Mouse (Mus musculus) neural tube, embryonic 11.5 days (tissue): ENCODE results near the gene Fam228a. TPM values are rescaled to one million over a fixed set of nuclear protein-coding genes. Genes with fewer than 3 reads are reported as not detected.
"Not testable (repeated sequence)": the region's sequence is repeated elsewhere in the genome, so short reads cannot be mapped to it uniquely, and the experiment has no call there.

Source experiments
- ATAC-seq: fragments of 200-750 bp; cut with Nextera tagmentation; 2 replicates; pipeline ENCODE4 v1.8.0; 2017; ENCODE audit warnings: moderate number of reproducible peaks, mild to moderate bottlenecking, moderate TSS enrichment, moderate library complexity; ENCODE audit not compliant: insufficient read depth, low FRiP score, low TSS enrichment
- DNase-seq: peaks from one replicate; pipeline ENCODE4 v3.0.0-alpha.2; 2015; ENCODE audit warnings: low spot score
- H3K27ac ChIP-seq: fragments of 300-500 bp; sonication (generic); 2 replicates; pipeline ENCODE4 v1.5.1; 2014; ENCODE audit warnings: low read depth, mild to moderate bottlenecking, low read length
- H3K27me3 ChIP-seq: fragments of 300-500 bp; sonication (generic); 2 replicates; pipeline ENCODE4 v1.6.1; 2014; ENCODE audit warnings: mild to moderate bottlenecking, low read length, mixed read lengths; ENCODE audit not compliant: control insufficient read depth, insufficient read depth
- H3K36me3 ChIP-seq: fragments of 300-500 bp; sonication (generic); 2 replicates; pipeline ENCODE4 v1.6.1; 2014; ENCODE audit warnings: mild to moderate bottlenecking, low read length, moderate library complexity, mixed read lengths; ENCODE audit not compliant: control insufficient read depth, insufficient read depth
- H3K4me1 ChIP-seq: fragments of 300-500 bp; sonication (generic); 2 replicates; pipeline ENCODE4 v1.6.1; 2014; ENCODE audit warnings: low read length, mixed read lengths; ENCODE audit not compliant: control insufficient read depth, insufficient read depth
- H3K4me2 ChIP-seq: fragments of 300-500 bp; sonication (generic); 2 replicates; pipeline ENCODE4 v1.6.1; 2014; ENCODE audit warnings: low read depth, mild to moderate bottlenecking, moderate library complexity
- H3K4me3 ChIP-seq: fragments of 300-500 bp; sonication (generic); 2 replicates; pipeline ENCODE4 v1.5.1; 2014; ENCODE audit warnings: low read depth, low read length
- H3K9ac ChIP-seq: fragments of 300-500 bp; sonication (generic); 2 replicates; pipeline ENCODE4 v1.6.1; 2014; ENCODE audit warnings: mild to moderate bottlenecking, low read length
- H3K9me3 ChIP-seq: fragments of 300-500 bp; sonication (generic); 2 replicates; pipeline ENCODE4 v1.6.1; 2016; ENCODE audit warnings: low read length; ENCODE audit not compliant: control insufficient read depth
- WGBS: fragments of 180-500 bp; shearing (Covaris S2); extraction: QIAGEN DNeasy Blood & Tissue Kit; methylation state at CpG from one replicate; pipeline ENCODE4 v1.1.7; 2014; 5-methylcytosine and 5-hydroxymethylcytosine counted together
- polyA plus RNA-seq: library from polyadenylated mRNA; unstranded; fragments of >200 nt; fragmentation: Nextera tagmentation; extraction: Ambion mirVana; gene quantifications from 2 replicates; pipeline ENCODE4 v1.2.1, GENCODE M21; 2014

Gene Fam228a
- polyA plus RNA-seq, 1 experiment from 2014 or later, result not detected

- WGBS, result 19% methylated on average over 13 of the region's 13 CpGs
- peak overlapping the region; percentile 90; the same call in 1 of the 2 replicates for H3K27ac ChIP-seq
- peak overlapping the region; percentile 65 for H3K4me3 ChIP-seq
- peak overlapping the region; percentile 60 for H3K4me2 ChIP-seq
- DNase-seq, result no peak
- no peaks in the 10 kb centered on the region for H3K4me1 ChIP-seq
- no peaks in the 10 kb centered on the region for H3K9me3 ChIP-seq
- H3K9ac ChIP-seq, result peak overlapping the region; percentile 88
- peak; percentile 50 for ATAC-seq
- H3K27me3 ChIP-seq, result no peaks in the 10 kb centered on the region
- no peaks in the 10 kb centered on the region for H3K36me3 ChIP-seq
These were observed 31.1 kb upstream of the Fam228a start for GRCm38 (mm10) chr12:4769333-4769723.

GRCm38 (mm10) chr12:4768492-4769332, 30.5 kb upstream of the Fam228a start, which contains the start of the genes Pfn4 and Fam228b:
Gene Pfn4 (plus strand): TSS chr12:4769022.
Gene Fam228b (minus strand): TSS chr12:4769267.
- WGBS, result 5% methylated on average over 57 of the region's 61 CpGs
- H3K27ac ChIP-seq, result peak within 1 kb of the TSS; percentile 90

GRCm38 (mm10) chr12:4757060-4757459, 18.8 kb upstream of the Fam228a start:
- Histone ChIP-seq H3K36me3 (no peaks in the 10 kb centered on the region), H3K9me3 (no peaks in the 10 kb centered on the region), H3K4me1 (no peaks in the 10 kb centered on the region), H3K4me2 (no peak overlapping the region), H3K27me3 (no peaks in the 10 kb centered on the region), H3K9ac (no peak overlapping the region), H3K4me3 (no peak overlapping the region), H3K27ac (no peak overlapping the region)
- DNase-seq (no peak), ATAC-seq (no peak)
- WGBS, result 88% methylated on average over 1 of the region's 1 CpGs

More at GRCm38 (mm10) chr12:4768492-4769332, 30.5 kb upstream of the Fam228a start, which contains the start of the genes Pfn4 and Fam228b:
- no peaks in the 10 kb centered on the region for H3K27me3 ChIP-seq
- H3K4me1 ChIP-seq, result no peaks in the 10 kb centered on the region
- peak within 1 kb of the TSS; percentile 65 for H3K4me3 ChIP-seq
- peak; percentile 99 for ATAC-seq
- DNase-seq, result peak; percentile 97
- peak within 1 kb of the TSS; percentile 60 for H3K4me2 ChIP-seq
- H3K9ac ChIP-seq, result peak within 1 kb of the TSS; percentile 88
- no peaks in the 10 kb centered on the region for H3K36me3 ChIP-seq
- H3K9me3 ChIP-seq, result no peaks in the 10 kb centered on the region

- H3K9ac ChIP-seq, ATAC-seq: not testable (repeated sequence)
- 91% methylated on average over 4 of the region's 4 CpGs for WGBS
These were observed 16.2 kb upstream of the Fam228a start for GRCm38 (mm10) chr12:4754451-4754850.

GRCm38 (mm10) chr12:4744486-4744885, 6.3 kb upstream of the Fam228a start:
- no peaks in the 10 kb centered on the region for H3K27me3 ChIP-seq
- no peak overlapping the region for H3K9ac ChIP-seq
- no peak for ATAC-seq
- no peak overlapping the region for H3K4me3 ChIP-seq
- no peaks in the 10 kb centered on the region for H3K9me3 ChIP-seq
- no peak overlapping the region for H3K4me2 ChIP-seq
- H3K27ac ChIP-seq, result no peak overlapping the region
- H3K4me1 ChIP-seq, result no peaks in the 10 kb centered on the region
- 95% methylated on average over 10 of the region's 10 CpGs for WGBS
- H3K36me3 ChIP-seq, result no peaks in the 10 kb centered on the region
- no peak for DNase-seq

More at GRCm38 (mm10) chr12:4754451-4754850, 16.2 kb upstream of the Fam228a start:
- not testable (repeated sequence) for H3K36me3 ChIP-seq, H3K9me3 ChIP-seq, H3K4me1 ChIP-seq, H3K27me3 ChIP-seq, H3K4me3 ChIP-seq, H3K4me2 ChIP-seq, H3K27ac ChIP-seq, DNase-seq

- Histone ChIP-seq H3K36me3 (no peaks in the 10 kb centered on the region), H3K4me1 (no peaks in the 10 kb centered on the region), H3K9me3 (no peaks in the 10 kb centered on the region), H3K9ac (no peak overlapping the region), H3K27ac (no peak overlapping the region), H3K27me3 (no peaks in the 10 kb centered on the region), H3K4me3 (no peak overlapping the region), H3K4me2 (no peak overlapping the region)
- no peak for ATAC-seq
- 95% methylated on average over 3 of the region's 3 CpGs for WGBS
- no peak for DNase-seq
These were observed 4.0 kb upstream of the Fam228a start for GRCm38 (mm10) chr12:4742183-4742582.

GRCm38 (mm10) chr12:4740823-4741222, 2.6 kb upstream of the Fam228a start:
- WGBS, result 77% methylated on average over 7 of the region's 7 CpGs
- no peaks in the 10 kb centered on the region for H3K4me1 ChIP-seq
- DNase-seq (no peak), ATAC-seq (no peak)
- H3K9me3 ChIP-seq, result no peaks in the 10 kb centered on the region
- no peaks in the 10 kb centered on the region for H3K36me3 ChIP-seq
- no peak overlapping the region for H3K9ac ChIP-seq
- no peak overlapping the region for H3K4me3 ChIP-seq
- no peak overlapping the region for H3K27ac ChIP-seq
- no peak overlapping the region for H3K4me2 ChIP-seq
- H3K27me3 ChIP-seq, result no peaks in the 10 kb centered on the region

- DNase-seq, result no peak
- no peaks in the 10 kb centered on the region for H3K36me3 ChIP-seq
- no peak overlapping the region for H3K4me2 ChIP-seq
- H3K4me3 ChIP-seq, result no peak overlapping the region
- 72% methylated on average over 4 of the region's 4 CpGs for WGBS
- no peak overlapping the region for H3K27ac ChIP-seq
- H3K9ac ChIP-seq, result no peak overlapping the region
- no peaks in the 10 kb centered on the region for H3K4me1 ChIP-seq
- H3K27me3 ChIP-seq, result no peaks in the 10 kb centered on the region
- H3K9me3 ChIP-seq, result no peaks in the 10 kb centered on the region
- no peak for ATAC-seq
These were observed 5.9 kb downstream of the Fam228a start for GRCm38 (mm10) chr12:4732332-4732731.

GRCm38 (mm10) chr12:4731629-4732028, 6.6 kb downstream of the Fam228a start:
- H3K9ac ChIP-seq, result no peak overlapping the region
- H3K9me3 ChIP-seq, result no peaks in the 10 kb centered on the region
- no peak overlapping the region for H3K4me3 ChIP-seq
- H3K27me3 ChIP-seq, result no peaks in the 10 kb centered on the region
- H3K27ac ChIP-seq, result no peak overlapping the region
- DNase-seq (no peak), ATAC-seq (no peak)
- no peaks in the 10 kb centered on the region for H3K36me3 ChIP-seq
- no peak overlapping the region for H3K4me2 ChIP-seq
- WGBS, result 74% methylated on average over 4 of the region's 4 CpGs
- H3K4me1 ChIP-seq, result no peaks in the 10 kb centered on the region
